Mouse (Mus musculus): ENCODE measurements at regions not wholly inside any gene's neighbourhood (a gene's known extent, or its start where the extent isn't known, plus 50 kb on each side); places are given as distances from the start of the nearest gene placed in this dataset.
"Not testable (repeated sequence)": the region's sequence is repeated elsewhere in the genome, so short reads cannot be mapped to it uniquely, and the experiment has no call there.

- 83% methylated on average over 6 of the region's 6 CpGs for WGBS
- Histone ChIP-seq H3K27ac (ENCODE audit: low read length) (no peak overlapping the region), H3K9ac (replicated peaks; ENCODE audit: low read length) (no peak overlapping the region), H3K4me1 (ENCODE audit: insufficient read depth, low read length) (no peaks in the 10 kb centered on the region), H3K9me3 (ENCODE audit: low read length) (no peaks in the 10 kb centered on the region), H3K36me3 (ENCODE audit: insufficient read depth, low read length) (no peaks in the 10 kb centered on the region), H3K4me3 (ENCODE audit: low read length) (no peak overlapping the region), H3K4me2 (replicated peaks; ENCODE audit: low read depth, low read length) (no peak overlapping the region), H3K27me3 (ENCODE audit: insufficient read depth, low read length) (no peaks in the 10 kb centered on the region)
- no peak for ATAC-seq (ENCODE audit: low FRiP score, low TSS enrichment)
These were observed 469.7 kb downstream of the Lmo7 start for GRCm38 (mm10) chr14:102199430-102199829.

GRCm38 (mm10) chr14:102190786-102191185 lies 461.0 kb downstream of the Lmo7 start:
- Histone ChIP-seq H3K4me1 (ENCODE audit: insufficient read depth, low read length) (0 out of 2 replicates have a peak, but pooled peaks cover 3% of the 10 kb centered on the region), H3K9me3 (ENCODE audit: low read length) (no peaks in the 10 kb centered on the region), H3K27me3 (ENCODE audit: insufficient read depth, low read length) (no peaks in the 10 kb centered on the region), H3K36me3 (ENCODE audit: insufficient read depth, low read length) (no peaks in the 10 kb centered on the region), H3K9ac (replicated peaks; ENCODE audit: low read length) (no peak overlapping the region), H3K4me2 (replicated peaks; ENCODE audit: low read depth, low read length) (no peak overlapping the region), H3K27ac (ENCODE audit: low read length) (no peak overlapping the region), H3K4me3 (ENCODE audit: low read length) (no peak overlapping the region)
- WGBS = 7% methylated on average over 1 of the region's 1 CpGs
- peak; percentile 67 for ATAC-seq (ENCODE audit: low FRiP score, low TSS enrichment)

- Histone ChIP-seq H3K27ac (ENCODE audit: low read length) (no peak overlapping the region), H3K9me3 (ENCODE audit: low read length) (no peaks in the 10 kb centered on the region), H3K4me2 (replicated peaks; ENCODE audit: low read depth, low read length) (no peak overlapping the region), H3K4me1 (ENCODE audit: insufficient read depth, low read length) (no peaks in the 10 kb centered on the region), H3K9ac (replicated peaks; ENCODE audit: low read length) (no peak overlapping the region), H3K36me3 (ENCODE audit: insufficient read depth, low read length) (no peaks in the 10 kb centered on the region), H3K27me3 (ENCODE audit: insufficient read depth, low read length) (no peaks in the 10 kb centered on the region), H3K4me3 (ENCODE audit: low read length) (no peak overlapping the region)
- 82% methylated on average over 3 of the region's 3 CpGs for WGBS
- ATAC-seq (ENCODE audit: low FRiP score, low TSS enrichment) = no peak
These were observed 451.5 kb downstream of the Lmo7 start for GRCm38 (mm10) chr14:102181269-102181668.

GRCm38 (mm10) chr14:102171775-102172174 lies 442.0 kb downstream of the Lmo7 start:
- 79% methylated on average over 2 of the region's 2 CpGs for WGBS
- no peak overlapping the region for H3K4me3 ChIP-seq (ENCODE audit: low read length)
- no peak overlapping the region for H3K4me2 ChIP-seq (replicated peaks; ENCODE audit: low read depth, low read length)
- H3K9me3 ChIP-seq (ENCODE audit: low read length) = no peaks in the 10 kb centered on the region
- no peak overlapping the region for H3K9ac ChIP-seq (replicated peaks; ENCODE audit: low read length)
- ATAC-seq (ENCODE audit: low FRiP score, low TSS enrichment) = no peak
- H3K27me3 ChIP-seq (ENCODE audit: insufficient read depth, low read length) = no peaks in the 10 kb centered on the region
- no peak overlapping the region for H3K27ac ChIP-seq (ENCODE audit: low read length)
- H3K36me3 ChIP-seq (ENCODE audit: insufficient read depth, low read length) = no peaks in the 10 kb centered on the region
- H3K4me1 ChIP-seq (ENCODE audit: insufficient read depth, low read length) = no peaks in the 10 kb centered on the region

- Histone ChIP-seq H3K9ac (replicated peaks; ENCODE audit: low read length) (no peak overlapping the region), H3K4me1 (ENCODE audit: insufficient read depth, low read length) (peaks cover 5% of the 10 kb centered on the region; the same call in 1 of the 2 replicates), H3K9me3 (ENCODE audit: low read length) (no peaks in the 10 kb centered on the region), H3K4me3 (ENCODE audit: low read length) (no peak overlapping the region), H3K36me3 (ENCODE audit: insufficient read depth, low read length) (no peaks in the 10 kb centered on the region), H3K4me2 (replicated peaks; ENCODE audit: low read depth, low read length) (no peak overlapping the region), H3K27me3 (ENCODE audit: insufficient read depth, low read length) (no peaks in the 10 kb centered on the region), H3K27ac (ENCODE audit: low read length) (0 out of 2 replicates have a peak overlapping the region, but pooled peaks have one; percentile 29)
- 55% methylated on average over 3 of the region's 3 CpGs for WGBS
- peak; percentile 85 for ATAC-seq (ENCODE audit: low FRiP score, low TSS enrichment)
These were observed 431.8 kb downstream of the Lmo7 start for GRCm38 (mm10) chr14:102161291-102162284.

- H3K4me1 ChIP-seq (ENCODE audit: insufficient read depth, low read length); ATAC-seq (ENCODE audit: low FRiP score, low TSS enrichment): not testable (repeated sequence)
- 93% methylated on average over 4 of the region's 4 CpGs for WGBS
These were observed 420.7 kb downstream of the Lmo7 start for GRCm38 (mm10) chr14:102150410-102150809.

GRCm38 (mm10) chr14:102142720-102143119 lies 413.0 kb downstream of the Lmo7 start:
- Histone ChIP-seq H3K27ac (ENCODE audit: low read length) (no peak overlapping the region), H3K4me3 (ENCODE audit: low read length) (no peak overlapping the region), H3K36me3 (ENCODE audit: insufficient read depth, low read length) (no peaks in the 10 kb centered on the region), H3K4me1 (ENCODE audit: insufficient read depth, low read length) (0 out of 2 replicates have a peak, but pooled peaks cover 2% of the 10 kb centered on the region), H3K9ac (replicated peaks; ENCODE audit: low read length) (no peak overlapping the region), H3K27me3 (ENCODE audit: insufficient read depth, low read length) (no peaks in the 10 kb centered on the region), H3K9me3 (ENCODE audit: low read length) (no peaks in the 10 kb centered on the region), H3K4me2 (replicated peaks; ENCODE audit: low read depth, low read length) (no peak overlapping the region)
- 14% methylated on average over 2 of the region's 2 CpGs for WGBS
- ATAC-seq (ENCODE audit: low FRiP score, low TSS enrichment) = peak; percentile 93

More at GRCm38 (mm10) chr14:102150410-102150809, 420.7 kb downstream of the Lmo7 start:
- not testable (repeated sequence) for H3K4me3 ChIP-seq (ENCODE audit: low read length); H3K27me3 ChIP-seq (ENCODE audit: insufficient read depth, low read length); H3K36me3 ChIP-seq (ENCODE audit: insufficient read depth, low read length); H3K9ac ChIP-seq (replicated peaks; ENCODE audit: low read length); H3K4me2 ChIP-seq (replicated peaks; ENCODE audit: low read depth, low read length); H3K27ac ChIP-seq (ENCODE audit: low read length); H3K9me3 ChIP-seq (ENCODE audit: low read length)

- no peak overlapping the region for H3K9ac ChIP-seq (replicated peaks; ENCODE audit: low read length)
- H3K4me1 ChIP-seq (ENCODE audit: insufficient read depth, low read length) = 0 out of 2 replicates have a peak, but pooled peaks cover 2% of the 10 kb centered on the region
- H3K27me3 ChIP-seq (ENCODE audit: insufficient read depth, low read length) = no peaks in the 10 kb centered on the region
- 94% methylated on average over 1 of the region's 1 CpGs for WGBS
- no peak overlapping the region for H3K4me3 ChIP-seq (ENCODE audit: low read length)
- no peak overlapping the region for H3K4me2 ChIP-seq (replicated peaks; ENCODE audit: low read depth, low read length)
- ATAC-seq (ENCODE audit: low FRiP score, low TSS enrichment) = no peak
- no peaks in the 10 kb centered on the region for H3K36me3 ChIP-seq (ENCODE audit: insufficient read depth, low read length)
- no peak overlapping the region for H3K27ac ChIP-seq (ENCODE audit: low read length)
- H3K9me3 ChIP-seq (ENCODE audit: low read length) = no peaks in the 10 kb centered on the region
These were observed 409.2 kb downstream of the Lmo7 start for GRCm38 (mm10) chr14:102138936-102139335.

GRCm38 (mm10) chr14:102118166-102118565 lies 388.4 kb downstream of the Lmo7 start:
- H3K27me3 ChIP-seq (ENCODE audit: insufficient read depth, low read length) = no peaks in the 10 kb centered on the region
- H3K4me3 ChIP-seq (ENCODE audit: low read length) = no peak overlapping the region
- H3K36me3 ChIP-seq (ENCODE audit: insufficient read depth, low read length) = no peaks in the 10 kb centered on the region
- no peak overlapping the region for H3K4me2 ChIP-seq (replicated peaks; ENCODE audit: low read depth, low read length)
- H3K9me3 ChIP-seq (ENCODE audit: low read length) = no peaks in the 10 kb centered on the region
- H3K9ac ChIP-seq (replicated peaks; ENCODE audit: low read length) = no peak overlapping the region
- WGBS = 73% methylated on average over 3 of the region's 3 CpGs
- no peak overlapping the region for H3K27ac ChIP-seq (ENCODE audit: low read length)
- H3K4me1 ChIP-seq (ENCODE audit: insufficient read depth, low read length) = no peaks in the 10 kb centered on the region
- ATAC-seq (ENCODE audit: low FRiP score, low TSS enrichment) = no peak

GRCm38 (mm10) chr14:102106165-102106564 lies 376.4 kb downstream of the Lmo7 start:
- no peaks in the 10 kb centered on the region for H3K36me3 ChIP-seq (ENCODE audit: insufficient read depth, low read length)
- ATAC-seq (ENCODE audit: low FRiP score, low TSS enrichment) = no peak
- no peak overlapping the region for H3K27ac ChIP-seq (ENCODE audit: low read length)
- no peak overlapping the region for H3K9ac ChIP-seq (replicated peaks; ENCODE audit: low read length)
- H3K4me1 ChIP-seq (ENCODE audit: insufficient read depth, low read length) = no peaks in the 10 kb centered on the region
- H3K4me3 ChIP-seq (ENCODE audit: low read length) = no peak overlapping the region
- no peaks in the 10 kb centered on the region for H3K27me3 ChIP-seq (ENCODE audit: insufficient read depth, low read length)
- no peak overlapping the region for H3K4me2 ChIP-seq (replicated peaks; ENCODE audit: low read depth, low read length)
- H3K9me3 ChIP-seq (ENCODE audit: low read length) = no peaks in the 10 kb centered on the region
- WGBS = 85% methylated on average over 3 of the region's 3 CpGs

Data from kidney, embryonic 16.5 days (tissue).